Mouse (Mus musculus) embryonic facial prominence, embryonic 13.5 days (tissue): Measurements from ENCODE around the gene Pspc1. TPM values are rescaled to one million over a fixed set of nuclear protein-coding genes. Genes with fewer than 3 reads are reported as not detected.

ENCODE experiments used
- ATAC-seq: fragments of 200-750 bp; cut with Nextera tagmentation; 2 replicates; pipeline ENCODE4 v1.8.0; 2017; ENCODE audit warnings: low read depth; ENCODE audit not compliant: insufficient number of reproducible peaks, insufficient read depth, low FRiP score, low TSS enrichment
- H3K27ac ChIP-seq: fragments of 300-500 bp; sonication (generic); 2 replicates; pipeline ENCODE4 v1.5.1; 2015; ENCODE audit warnings: moderate library complexity, mild to moderate bottlenecking, inconsistent platforms
- H3K27me3 ChIP-seq: fragments of 300-500 bp; sonication (generic); 2 replicates; pipeline ENCODE4 v1.6.1; 2015; ENCODE audit warnings: mild to moderate bottlenecking, inconsistent platforms
- H3K36me3 ChIP-seq: fragments of 300-500 bp; sonication (generic); 2 replicates; pipeline ENCODE4 v1.6.1; 2015; ENCODE audit warnings: mild to moderate bottlenecking, inconsistent platforms
- H3K4me1 ChIP-seq: fragments of 300-500 bp; sonication (generic); 2 replicates; pipeline ENCODE4 v1.6.1; 2015; ENCODE audit warnings: inconsistent platforms
- H3K4me2 ChIP-seq: fragments of 300-500 bp; sonication (generic); 2 replicates; pipeline ENCODE4 v1.6.1; 2015; ENCODE audit warnings: moderate library complexity, mild to moderate bottlenecking, inconsistent platforms
- H3K4me3 ChIP-seq: fragments of 300-500 bp; sonication (generic); 2 replicates; pipeline ENCODE4 v1.5.1; 2015; ENCODE audit warnings: mild to moderate bottlenecking, inconsistent platforms
- H3K9ac ChIP-seq: fragments of 300-500 bp; sonication (generic); 2 replicates; pipeline ENCODE4 v1.6.1; 2015; ENCODE audit warnings: mild to moderate bottlenecking, inconsistent platforms
- H3K9me3 ChIP-seq: fragments of 300-500 bp; sonication (generic); 2 replicates; pipeline ENCODE4 v1.6.1; 2016; ENCODE audit warnings: inconsistent platforms
- WGBS: fragments of 180-500 bp; shearing (Covaris S2); methylation state at CpG from one replicate; pipeline ENCODE4 v1.1.7; 2015; ENCODE audit warnings: mixed read lengths; 5-methylcytosine and 5-hydroxymethylcytosine counted together
- polyA plus RNA-seq: library from polyadenylated mRNA; unstranded; fragments of >200 nt; fragmentation: Nextera tagmentation; extraction: Ambion mirVana; gene quantifications from 2 replicates; pipeline ENCODE4 v1.2.1, GENCODE M21; 2015

The Pspc1 gene
- polyA plus RNA-seq, 1 experiment from 2014 or later: 35.3 TPM

DNA sequence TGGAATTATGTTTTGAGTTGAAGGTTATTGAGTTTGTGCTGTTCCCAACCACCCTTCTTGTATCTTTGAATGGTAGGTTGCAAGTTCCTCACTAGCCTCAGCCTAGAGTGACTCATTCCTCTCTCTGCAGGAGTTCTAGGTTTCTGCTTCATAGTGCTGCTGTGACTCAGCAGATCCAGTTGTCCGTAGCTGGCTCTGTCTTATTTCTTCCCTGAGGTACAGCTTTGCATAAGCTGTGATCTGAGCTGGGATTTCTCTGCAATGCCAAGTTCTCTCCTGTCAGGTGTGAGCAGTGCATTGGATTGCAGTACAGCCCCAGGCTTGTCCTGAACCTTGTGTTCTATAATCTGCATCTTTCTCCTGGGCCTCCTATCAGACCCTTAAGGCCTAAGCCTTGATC is 88.3 kb downstream of the Pspc1 start:
- no peak overlapping the region for H3K4me3 ChIP-seq
- ATAC-seq: no peak
- peaks cover 87% of the 10 kb centered on the region for H3K36me3 ChIP-seq
- H3K27me3 ChIP-seq: no peaks in the 10 kb centered on the region
- H3K4me2 ChIP-seq: no peak overlapping the region
- no peak overlapping the region for H3K27ac ChIP-seq
- no peaks in the 10 kb centered on the region for H3K4me1 ChIP-seq
- H3K9ac ChIP-seq: no peak overlapping the region
- 86% methylated on average over 1 of the region's 1 CpGs for WGBS
- no peaks in the 10 kb centered on the region for H3K9me3 ChIP-seq

DNA sequence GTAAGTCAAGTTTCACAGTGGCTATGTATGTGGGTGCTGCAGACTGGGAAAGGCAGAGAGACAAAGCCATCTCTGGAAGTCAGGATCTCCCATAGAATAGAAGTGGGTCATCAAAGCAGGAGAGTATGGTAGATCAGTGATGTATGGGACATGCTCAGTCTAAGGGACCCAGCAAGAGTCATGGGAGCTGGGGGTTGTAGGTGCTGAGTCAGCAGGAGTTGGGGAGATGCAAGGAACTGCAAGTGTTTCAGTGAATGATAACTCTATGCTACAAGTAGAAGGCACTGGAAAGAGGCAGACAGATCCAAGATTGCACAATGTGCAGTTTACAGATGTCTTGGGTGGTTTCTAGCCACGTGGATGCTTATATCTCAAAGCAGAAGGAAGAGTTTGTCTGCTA is 89.0 kb downstream of the Pspc1 start:
- no peak for ATAC-seq
- no peak overlapping the region for H3K9ac ChIP-seq
- H3K4me3 ChIP-seq: no peak overlapping the region
- peaks cover 87% of the 10 kb centered on the region for H3K36me3 ChIP-seq
- no peaks in the 10 kb centered on the region for H3K27me3 ChIP-seq
- no peak overlapping the region for H3K4me2 ChIP-seq
- no peak overlapping the region for H3K27ac ChIP-seq
- no peaks in the 10 kb centered on the region for H3K9me3 ChIP-seq
- H3K4me1 ChIP-seq: no peaks in the 10 kb centered on the region
- 93% methylated on average over 1 of the region's 1 CpGs for WGBS

DNA sequence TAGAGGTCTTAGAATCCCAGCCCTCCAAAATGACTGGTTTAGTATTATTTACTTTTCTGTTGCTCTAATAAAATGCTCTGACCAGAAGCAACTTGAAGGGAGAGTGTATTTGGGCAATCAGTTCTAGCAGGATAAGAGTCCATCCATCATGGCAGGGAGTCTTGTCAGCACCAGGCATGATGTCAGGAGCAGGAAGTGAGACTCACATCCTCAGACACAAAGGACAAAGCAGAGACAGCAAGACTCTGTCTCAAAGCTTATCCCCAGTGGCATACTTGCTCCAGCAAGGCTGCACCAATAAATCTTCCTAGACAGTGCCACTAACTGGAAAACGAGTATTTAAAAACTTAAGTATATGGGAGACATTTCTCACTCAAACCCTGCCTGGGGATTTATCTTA is 92.7 kb downstream of the Pspc1 start:
- Histone ChIP-seq H3K36me3 (peaks cover 81% of the 10 kb centered on the region), H3K4me1 (no peaks in the 10 kb centered on the region), H3K27me3 (no peaks in the 10 kb centered on the region), H3K27ac (no peak overlapping the region), H3K4me3 (no peak overlapping the region), H3K4me2 (no peak overlapping the region), H3K9me3 (no peaks in the 10 kb centered on the region), H3K9ac (no peak overlapping the region)
- ATAC-seq: no peak
- WGBS: 78% methylated on average over 1 of the region's 1 CpGs

Other genes starting within 250 kb of the Pspc1 start
- 12.9 and 13.3 TPM in 2 replicates for gene Cenpj, start 202.9 kb downstream of the Pspc1 start, polyA plus RNA-seq
- gene Parp4, start 202.7 kb downstream of the Pspc1 start, polyA plus RNA-seq: 2.1 and 2.6 TPM in 2 replicates
- gene Mphosph8, start 110.1 kb downstream of the Pspc1 start, polyA plus RNA-seq: 35.7 and 42.5 TPM in 2 replicates
- 29.5 and 31.8 TPM in 2 replicates for gene Zmym5, start 33.4 kb upstream of the Pspc1 start, polyA plus RNA-seq
- 52.2 and 52.6 TPM in 2 replicates for gene Zmym2, start 108.3 kb upstream of the Pspc1 start, polyA plus RNA-seq